Mouse (Mus musculus) cerebellum, adult 2 months (tissue): ENCODE measurements around the gene Espl1.
A peak's percentile ranks its signal among the peaks of the same experiment; 100 is the strongest.

Source experiments
- CTCF ChIP-seq: fragments of 200-500 bp; IDR thresholded peaks from 2 replicates; pipeline ENCODE4 v1.5.1; 2011; ENCODE audit warnings: low read depth, mild to moderate bottlenecking, control low read depth, low read length, moderate library complexity, borderline replicate concordance; ENCODE audit not compliant: insufficient read depth
- POLR2A ChIP-seq: fragments of 200-500 bp; IDR thresholded peaks from 2 replicates; pipeline ENCODE4 v1.6.1; 2011; ENCODE audit warnings: low read length, control low read depth, borderline replicate concordance; ENCODE audit not compliant: insufficient read depth

DNA sequence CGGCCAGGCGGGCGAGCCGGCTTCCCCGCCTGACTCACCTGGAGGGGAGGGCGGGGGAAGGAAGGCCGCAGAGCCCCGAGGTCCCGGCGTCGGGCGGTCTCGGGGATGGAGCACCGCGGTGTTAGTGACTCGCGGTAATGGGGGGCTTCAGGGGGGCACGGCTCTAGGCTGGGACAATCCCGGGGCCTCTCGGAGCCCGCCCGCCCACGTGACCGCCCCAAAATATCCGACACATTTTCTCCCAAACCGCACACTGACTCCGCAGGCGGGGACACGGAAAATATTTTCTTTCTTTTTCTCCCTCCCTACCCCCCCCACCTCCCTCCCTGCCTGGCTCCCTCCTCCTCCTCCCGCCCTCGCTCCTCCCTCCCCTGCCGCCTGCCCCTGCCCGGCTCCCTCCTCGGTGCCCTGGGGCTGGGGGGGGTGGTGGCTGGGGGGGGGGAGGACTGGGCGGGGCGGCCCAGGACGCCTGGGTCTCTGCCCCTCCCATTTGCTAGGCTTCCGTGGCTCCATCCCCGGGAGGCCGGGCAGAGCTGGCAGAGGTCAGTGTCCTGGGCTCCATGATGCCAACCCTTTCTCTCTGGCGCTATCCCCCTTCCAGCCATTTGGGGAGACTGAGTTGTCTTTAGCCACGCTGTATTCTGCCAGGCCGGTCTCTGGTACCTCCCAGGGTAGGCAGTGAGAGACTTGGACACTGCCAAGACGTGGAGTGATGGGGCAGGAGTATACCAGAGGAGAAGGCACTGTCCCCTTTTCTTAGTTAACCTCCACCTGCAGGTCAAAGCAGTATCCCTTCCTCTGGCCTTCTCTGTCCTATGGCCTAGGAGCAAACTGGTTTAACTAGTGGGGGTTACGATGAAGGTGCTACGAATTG is 38.6 kb upstream of the Espl1 start, which contains the start of gene Rarg:
- TF ChIP-seq CTCF = no peak
- 0 out of 2 replicates have a peak, but pooled peaks have one; percentile 32 for TF ChIP-seq POLR2A
